Mouse (Mus musculus) liver, adult (tissue): ENCODE measurements around the gene Siglec1.

Experiments
- GATA4 ChIP-seq: IDR thresholded peaks from 2 replicates; pipeline ENCODE4 v1.6.1; 2014; ENCODE audit warnings: mild to moderate bottlenecking, low read length; ENCODE audit not compliant: insufficient replicate concordance

Siglec1 gene

DNA sequence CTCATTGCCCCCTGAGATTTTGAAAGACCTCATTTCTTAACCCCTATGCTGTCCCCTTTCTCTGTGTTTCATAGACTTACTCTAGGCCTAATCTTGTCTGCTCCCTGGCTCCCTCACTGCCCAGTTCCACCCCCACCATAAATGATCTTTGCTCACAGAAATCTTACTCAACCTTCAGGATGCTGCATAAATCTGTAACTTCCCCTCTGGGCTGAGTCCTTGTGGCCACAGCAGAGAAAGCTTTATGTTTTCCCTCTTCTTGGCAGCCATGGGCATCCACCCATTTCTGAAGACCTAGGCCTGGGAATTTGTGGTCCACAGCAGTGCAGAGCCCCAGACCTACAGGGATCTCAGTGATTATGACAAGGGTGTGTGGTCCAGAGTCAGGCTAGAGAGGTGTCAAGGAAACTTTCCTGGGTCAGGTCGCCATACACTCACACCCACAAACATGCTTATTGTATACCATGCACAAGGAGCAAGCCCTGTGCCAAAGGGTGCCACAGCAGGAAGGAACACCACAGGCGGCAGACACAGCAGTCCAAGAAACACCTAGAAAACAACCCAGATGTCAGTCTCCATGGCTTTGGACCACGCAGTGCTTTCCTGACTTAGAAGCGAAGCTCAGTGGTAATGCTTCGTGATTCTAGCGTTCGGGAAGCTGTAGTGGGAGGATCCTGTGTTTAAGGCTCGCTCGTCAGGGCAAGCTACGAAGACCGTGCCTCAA lies at the start of gene Siglec1:
Gene Siglec1 (minus strand): TSS at position 99 of the 724 bp plus-strand sequence.
- no peak for TF ChIP-seq GATA4

DNA sequence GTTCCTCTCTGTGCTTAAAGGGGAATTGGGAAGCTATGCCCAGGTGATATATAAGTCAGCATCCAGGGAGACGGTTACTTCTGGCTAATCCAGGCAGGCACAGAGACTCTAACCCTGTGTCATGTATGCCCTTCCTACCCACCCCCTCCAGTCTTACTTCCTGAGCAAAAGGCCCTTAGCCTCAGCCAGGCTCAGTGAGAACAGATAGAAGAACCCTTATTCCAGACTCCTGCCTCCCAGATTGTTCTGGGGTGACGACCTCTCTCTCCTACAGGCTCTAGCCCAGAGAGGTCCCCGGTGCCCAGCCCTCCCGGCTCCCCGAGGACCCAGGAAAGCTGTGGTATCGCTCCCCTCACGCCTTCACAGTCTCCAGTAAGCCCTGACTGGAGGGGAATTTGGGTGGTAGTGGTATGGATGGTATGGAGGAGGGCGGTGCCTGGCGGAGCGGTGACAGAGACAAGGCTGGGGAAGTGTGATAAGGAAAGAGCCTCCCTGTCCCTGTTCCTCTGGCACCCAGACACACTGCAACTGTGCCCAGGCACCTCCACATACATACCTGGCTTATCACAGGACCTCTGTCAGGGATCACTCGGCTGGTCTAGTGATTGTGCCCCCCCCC lies 49.1 kb upstream of the Siglec1 start:
- TF ChIP-seq GATA4 = no peak

DNA sequence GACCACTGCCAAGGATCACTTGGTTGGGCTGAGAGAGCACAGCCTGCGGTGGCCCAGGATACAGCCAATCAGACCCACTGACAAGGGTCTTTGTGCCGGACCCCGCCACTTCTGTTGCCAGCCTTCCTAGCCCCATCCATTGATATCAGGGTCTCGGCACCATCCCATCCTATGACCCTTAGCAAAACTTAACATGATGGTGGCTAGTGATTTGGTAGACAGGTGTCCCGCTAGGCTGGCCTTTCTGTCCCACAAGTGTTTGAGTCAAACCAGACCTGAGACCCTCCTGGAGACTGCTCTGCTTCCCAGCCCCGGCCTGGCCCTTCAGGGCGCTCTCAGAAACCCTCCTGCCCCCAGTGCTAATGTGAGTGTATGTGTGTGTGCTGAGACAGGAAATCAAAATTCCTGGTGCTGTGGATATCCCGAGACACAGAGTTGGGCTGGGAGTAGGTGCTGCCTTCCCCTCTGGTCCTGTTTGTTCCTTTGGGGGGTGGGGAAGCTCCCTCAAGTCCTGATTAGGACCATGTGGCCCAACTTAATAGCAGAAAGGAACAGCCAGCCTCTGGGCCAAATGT lies 48.3 kb upstream of the Siglec1 start:
- no peak for TF ChIP-seq GATA4

DNA sequence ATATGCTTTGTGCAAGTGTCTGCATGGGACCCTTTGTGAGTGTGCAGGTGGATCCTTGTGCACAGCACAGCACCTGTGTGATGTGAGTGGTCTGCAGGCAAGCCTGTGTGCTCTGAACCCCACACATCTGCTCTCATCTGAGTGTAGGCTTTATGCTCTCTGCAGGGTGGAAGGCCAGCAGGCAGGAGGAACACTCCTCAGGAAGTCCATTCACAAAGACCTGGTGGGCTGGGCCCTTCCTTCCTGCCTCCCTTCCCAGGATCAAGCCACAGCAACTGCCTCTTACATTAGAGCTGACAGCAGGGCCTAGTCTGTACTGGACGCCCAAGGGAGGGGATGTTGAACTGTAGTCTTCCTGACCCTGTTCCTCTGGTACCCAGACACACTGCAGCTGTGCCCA lies 47.8 kb upstream of the Siglec1 start:
- no peak; the same call in 1 of the 2 replicates for TF ChIP-seq GATA4

GRCm38 (mm10) chr2:131132930-131133547 lies 46.5 kb upstream of the Siglec1 start, which contains the start of gene Gm11037:
TSS of gene Gm11037 (plus strand) at chr2:131133497.
- no peak for TF ChIP-seq GATA4

DNA sequence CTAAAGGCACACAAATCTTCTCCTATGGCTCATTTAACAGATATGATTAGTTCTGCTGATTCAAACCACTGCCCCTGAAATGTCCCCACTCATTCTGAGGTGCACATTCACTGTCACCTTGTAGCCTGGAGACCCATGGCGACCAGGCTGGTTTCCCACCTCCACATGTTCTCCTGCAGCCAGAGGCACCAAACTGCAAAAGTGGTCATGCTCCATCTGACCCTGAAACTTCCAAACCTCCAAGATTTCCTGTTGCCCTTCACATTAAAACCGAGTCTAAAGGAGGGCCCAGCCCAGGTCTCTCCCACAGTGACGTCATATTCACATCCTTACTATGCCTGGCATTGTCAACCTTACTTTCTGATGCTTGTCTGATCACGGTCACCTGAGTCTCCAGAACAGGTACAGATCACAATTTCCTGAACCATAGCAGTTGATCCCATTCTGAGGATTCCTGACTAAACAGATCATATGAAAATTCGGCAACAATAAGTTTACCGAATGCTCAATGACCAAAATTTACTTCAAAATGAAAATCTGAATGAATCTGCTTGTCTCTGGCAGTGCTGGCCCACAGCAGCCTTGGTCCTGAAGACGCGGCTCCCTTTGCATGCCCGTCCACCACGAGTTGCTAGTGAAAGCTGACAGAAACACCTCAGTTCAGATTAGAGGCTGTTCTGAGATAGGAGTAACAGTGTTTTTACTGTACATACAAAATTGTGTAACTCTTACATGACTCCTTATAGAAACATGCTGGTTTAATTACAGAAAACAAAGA lies 45.7 kb upstream of the Siglec1 start:
- TF ChIP-seq GATA4 = no peak

DNA sequence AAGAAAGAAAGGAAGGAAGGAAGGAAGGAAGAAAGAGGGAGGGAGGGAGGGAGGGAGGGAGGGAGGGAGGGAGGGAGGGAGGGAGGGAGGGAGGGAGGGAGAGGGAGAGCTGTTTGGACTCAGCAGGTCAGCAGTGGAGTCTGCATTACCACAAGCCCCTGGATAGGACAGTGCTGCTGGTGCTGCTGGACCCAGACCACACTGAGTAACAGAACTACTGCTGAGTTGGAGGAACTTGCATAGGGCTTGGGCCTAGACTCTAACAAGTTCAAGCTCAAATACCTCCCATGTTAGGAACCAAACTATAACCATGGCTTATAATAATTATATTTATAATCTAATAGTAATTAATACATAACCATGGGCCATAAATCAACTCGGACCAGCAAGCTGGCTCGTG lies 44.3 kb upstream of the Siglec1 start:
- TF ChIP-seq GATA4 = no peak

GRCm38 (mm10) chr2:131129836-131130235 lies 43.3 kb upstream of the Siglec1 start:
- TF ChIP-seq GATA4 = no peak

GRCm38 (mm10) chr2:131128636-131129157 lies 42.1 kb upstream of the Siglec1 start:
- TF ChIP-seq GATA4 = no peak

DNA sequence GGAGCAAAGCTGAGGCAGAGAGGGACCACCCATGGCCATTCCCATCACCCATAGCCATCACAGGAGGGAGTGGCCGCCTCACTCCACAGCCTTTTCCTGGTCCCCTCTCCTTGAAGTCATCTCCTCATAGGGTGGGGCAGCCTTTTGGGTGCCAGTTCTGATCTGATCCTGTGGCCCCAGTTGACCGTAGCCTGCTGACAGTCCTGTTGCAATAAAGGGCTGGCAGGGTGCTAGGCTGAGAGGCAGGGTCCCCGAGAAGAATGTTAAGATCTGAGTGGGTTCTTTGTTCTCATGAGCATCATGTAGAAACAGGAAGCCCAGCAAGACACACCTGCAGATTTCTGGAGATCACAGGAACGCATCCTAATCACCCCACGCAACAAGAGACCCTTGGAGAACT lies 41.6 kb upstream of the Siglec1 start:
- no peak for TF ChIP-seq GATA4

GRCm38 (mm10) chr2:131127161-131127730 lies 40.7 kb upstream of the Siglec1 start, which contains the start of gene Hspa12b:
TSS of gene Hspa12b (plus strand) at chr2:131127280.
- no peak for TF ChIP-seq GATA4

- no peak for TF ChIP-seq GATA4
These were observed 39.6 kb upstream of the Siglec1 start for GRCm38 (mm10) chr2:131125964-131126815.

GRCm38 (mm10) chr2:131125157-131125963 lies 38.8 kb upstream of the Siglec1 start:
- TF ChIP-seq GATA4 = no peak
